Mouse (Mus musculus): ENCODE measurements around the gene Olfr1537. TPM values are rescaled to one million over a fixed set of nuclear protein-coding genes. Genes with fewer than 3 reads are reported as not detected.

Olfr1537 gene
- not detected in 2 replicates for polyA plus RNA-seq (2011; ENCODE audit: insufficient read depth, insufficient read length, low replicate concordance, missing spikeins)

DNA sequence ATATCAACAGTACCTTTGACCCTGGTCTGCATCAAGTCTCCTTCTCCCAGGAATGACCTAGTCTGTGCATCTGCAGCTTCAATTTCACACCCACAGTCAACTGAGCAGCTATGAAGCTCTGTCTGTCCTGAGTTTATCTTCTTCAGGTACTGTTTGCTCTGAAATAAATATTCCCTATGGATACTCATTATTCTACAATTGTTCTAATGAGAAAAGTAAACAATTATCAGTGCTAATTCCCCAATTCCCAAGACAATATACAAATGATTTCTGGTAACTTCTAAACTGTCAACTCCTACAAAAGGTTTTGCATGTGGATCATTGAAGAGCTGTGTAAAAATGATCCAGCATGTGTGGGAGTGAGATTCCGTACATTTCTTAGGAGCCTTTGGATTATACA is at the start of gene Olfr1537:
TSS of gene Olfr1537 (minus strand) at position 101 of the 400 bp plus-strand sequence.
- TF ChIP-seq POLR2A (IDR thresholded peaks at IDR 0.05; ENCODE audit: borderline replicate concordance, control insufficient read depth, low read depth, low read length), result no peak
- no peak for TF ChIP-seq CTCF (IDR thresholded peaks at IDR 0.05; ENCODE audit: control insufficient read depth, insufficient read depth, low read length)
- no peaks in the 10 kb centered on the region for H3K4me1 ChIP-seq (ENCODE audit: control insufficient read depth, insufficient read depth, low read length)
- H3K27ac ChIP-seq (ENCODE audit: control insufficient read depth, insufficient read depth, low read depth, low read length, poor library complexity), result no peak within 1 kb of the TSS
- no peak within 1 kb of the TSS for H3K4me3 ChIP-seq (replicated peaks; ENCODE audit: control insufficient read depth, low read depth, low read length)
- WGBS, result 80% methylated on average over 1 of the region's 1 CpGs

- TF ChIP-seq CTCF (IDR thresholded peaks at IDR 0.05; ENCODE audit: control insufficient read depth, insufficient read depth, low read length), result no peak
- no peak for TF ChIP-seq POLR2A (IDR thresholded peaks at IDR 0.05; ENCODE audit: borderline replicate concordance, control insufficient read depth, low read depth, low read length)
- WGBS, result 83% methylated on average over 2 of the region's 2 CpGs
- Histone ChIP-seq H3K4me1 (ENCODE audit: control insufficient read depth, insufficient read depth, low read length) (no peaks in the 10 kb centered on the region), H3K4me3 (replicated peaks; ENCODE audit: control insufficient read depth, low read depth, low read length) (no peak overlapping the region), H3K27ac (ENCODE audit: control insufficient read depth, insufficient read depth, low read depth, low read length, poor library complexity) (no peak overlapping the region)
Measured at GRCm38 (mm10) chr9:39287136-39287535, 37.3 kb upstream of the Olfr1537 start.

- no peak within 1 kb of the TSS for H3K27ac ChIP-seq (ENCODE audit: control insufficient read depth, insufficient read depth, low read depth, low read length, poor library complexity)
- 72% methylated on average over 3 of the region's 3 CpGs for WGBS
- H3K4me3 ChIP-seq (replicated peaks; ENCODE audit: control insufficient read depth, low read depth, low read length), result no peak within 1 kb of the TSS
- no peak for TF ChIP-seq CTCF (IDR thresholded peaks at IDR 0.05; ENCODE audit: control insufficient read depth, insufficient read depth, low read length)
- no peak for TF ChIP-seq POLR2A (IDR thresholded peaks at IDR 0.05; ENCODE audit: borderline replicate concordance, control insufficient read depth, low read depth, low read length)
- H3K4me1 ChIP-seq (ENCODE audit: control insufficient read depth, insufficient read depth, low read length), result no peaks in the 10 kb centered on the region
Measured at GRCm38 (mm10) chr9:39276718-39277117, 26.9 kb upstream of the Olfr1537 start, which contains the start of gene Olfr945. Gene Olfr945 (minus strand): TSS chr9:39276818.

DNA sequence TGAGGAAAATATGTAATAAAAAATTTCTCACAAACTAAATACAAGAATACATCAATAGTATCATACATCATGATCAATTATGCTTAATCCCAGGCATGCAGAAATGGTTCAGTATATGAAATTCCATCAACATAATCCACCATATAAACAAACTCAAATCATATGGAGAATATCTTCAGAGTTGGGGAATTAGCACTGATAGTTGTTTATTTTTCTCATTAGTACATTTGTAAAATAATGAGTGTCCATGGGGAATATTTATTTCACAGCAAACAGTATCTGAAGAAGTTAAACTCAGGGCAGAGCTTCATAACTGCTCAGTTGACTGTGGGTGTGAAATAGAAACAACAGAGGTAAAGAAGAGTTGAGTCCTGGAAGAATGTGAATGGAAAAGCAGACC is 48.2 kb downstream of the Olfr1537 start, which contains the start of gene Olfr944:
TSS of gene Olfr944 (plus strand) at position 301 of the 400 bp plus-strand sequence.
- Histone ChIP-seq H3K27ac (ENCODE audit: control insufficient read depth, insufficient read depth, low read depth, low read length, poor library complexity) (no peak within 1 kb of the TSS), H3K4me1 (ENCODE audit: control insufficient read depth, insufficient read depth, low read length) (no peaks in the 10 kb centered on the region), H3K4me3 (replicated peaks; ENCODE audit: control insufficient read depth, low read depth, low read length) (no peak within 1 kb of the TSS)
- TF ChIP-seq CTCF (IDR thresholded peaks at IDR 0.05; ENCODE audit: control insufficient read depth, insufficient read depth, low read length), result no peak
- no peak for TF ChIP-seq POLR2A (IDR thresholded peaks at IDR 0.05; ENCODE audit: borderline replicate concordance, control insufficient read depth, low read depth, low read length)

Other genes with a start within 250 kb of the Olfr1537 start
- not detected in 2 replicates for gene Olfr146, start 226.6 kb downstream of the Olfr1537 start, polyA plus RNA-seq (2011; ENCODE audit: insufficient read depth, insufficient read length, low replicate concordance, missing spikeins)
- not detected in 2 replicates for gene Olfr937, start 185.0 kb downstream of the Olfr1537 start, polyA plus RNA-seq (2011; ENCODE audit: insufficient read depth, insufficient read length, low replicate concordance, missing spikeins)
- gene Olfr938, start 171.1 kb downstream of the Olfr1537 start, polyA plus RNA-seq (2011; ENCODE audit: insufficient read depth, insufficient read length, low replicate concordance, missing spikeins), result not detected in 2 replicates
- gene Olfr27, start 121.9 kb downstream of the Olfr1537 start, polyA plus RNA-seq (2011; ENCODE audit: insufficient read depth, insufficient read length, low replicate concordance, missing spikeins), result not detected in 2 replicates
- not detected in 2 replicates for gene Olfr943, start 83.7 kb downstream of the Olfr1537 start, polyA plus RNA-seq (2011; ENCODE audit: insufficient read depth, insufficient read length, low replicate concordance, missing spikeins)
- gene Olfr944, start 48.1 kb downstream of the Olfr1537 start, polyA plus RNA-seq (2011; ENCODE audit: insufficient read depth, insufficient read length, low replicate concordance, missing spikeins), result not detected in 2 replicates
- not detected in 2 replicates for gene Olfr945, start 26.8 kb upstream of the Olfr1537 start, polyA plus RNA-seq (2011; ENCODE audit: insufficient read depth, insufficient read length, low replicate concordance, missing spikeins)
- not detected in 2 replicates for gene Olfr948, start 76.1 kb upstream of the Olfr1537 start, polyA plus RNA-seq (2011; ENCODE audit: insufficient read depth, insufficient read length, low replicate concordance, missing spikeins)
- 0.50 TPM in 1 of 2 replicates, not detected in the other for gene Olfr951, start 137.4 kb upstream of the Olfr1537 start, polyA plus RNA-seq (2011; ENCODE audit: insufficient read depth, insufficient read length, low replicate concordance, missing spikeins)
- gene Olfr952, start 177.2 kb upstream of the Olfr1537 start, polyA plus RNA-seq (2011; ENCODE audit: insufficient read depth, insufficient read length, low replicate concordance, missing spikeins), result not detected in 2 replicates
- not detected in 2 replicates for gene Olfr954, start 206.7 kb upstream of the Olfr1537 start, polyA plus RNA-seq (2011; ENCODE audit: insufficient read depth, insufficient read length, low replicate concordance, missing spikeins)
- gene Olfr955, start 221.9 kb upstream of the Olfr1537 start, polyA plus RNA-seq (2011; ENCODE audit: insufficient read depth, insufficient read length, low replicate concordance, missing spikeins), result not detected in 2 replicates
- gene Olfr44, start 244.0 kb upstream of the Olfr1537 start, polyA plus RNA-seq (2011; ENCODE audit: insufficient read depth, insufficient read length, low replicate concordance, missing spikeins), result not detected in 2 replicates

Measured in bone marrow, adult 2 months (tissue).